Mouse (Mus musculus) heart, adult 2 months (tissue): ENCODE measurements at regions not wholly inside any gene's neighbourhood (a gene's known extent, or its start where the extent isn't known, plus 50 kb on each side); places are given as distances from the start of the nearest gene placed in this dataset.

ENCODE experiments used
- CTCF ChIP-seq: fragments of 200-600 bp; IDR thresholded peaks from 2 replicates; pipeline ENCODE4 v1.8.1; 2022; ENCODE audit warnings: antibody characterized with exemption, mild to moderate bottlenecking, moderate library complexity
- EP300 ChIP-seq: fragments of 200-500 bp; IDR thresholded peaks from 2 replicates; pipeline ENCODE4 v1.6.1; 2011; ENCODE audit warnings: low read depth, low read length, control low read depth; ENCODE audit not compliant: insufficient read depth
- POLR2A ChIP-seq: fragments of 200-500 bp; IDR thresholded peaks from 2 replicates; pipeline ENCODE4 v1.6.1; 2011; ENCODE audit warnings: mild to moderate bottlenecking, low read depth, low read length, control low read depth; ENCODE audit not compliant: insufficient read depth

- TF ChIP-seq CTCF = no peak
- TF ChIP-seq EP300 = no peak
- TF ChIP-seq POLR2A = no peak
Observed at GRCm38 (mm10) chr6:50726166-50726591, 71.9 kb upstream of the Npvf start.
